Mouse (Mus musculus) brain, adult 2 months (tissue): Measurements from ENCODE around the gene Gm10999.
"Not testable (repeated sequence)": the region's sequence is repeated elsewhere in the genome, so short reads cannot be mapped to it uniquely, and the experiment has no call there.

Experiments used
- DNase-seq: peaks from one replicate; pipeline ENCODE4 v3.0.0; 2011; ENCODE audit warnings: low read depth, low spot score

The Gm10999 gene

DNA sequence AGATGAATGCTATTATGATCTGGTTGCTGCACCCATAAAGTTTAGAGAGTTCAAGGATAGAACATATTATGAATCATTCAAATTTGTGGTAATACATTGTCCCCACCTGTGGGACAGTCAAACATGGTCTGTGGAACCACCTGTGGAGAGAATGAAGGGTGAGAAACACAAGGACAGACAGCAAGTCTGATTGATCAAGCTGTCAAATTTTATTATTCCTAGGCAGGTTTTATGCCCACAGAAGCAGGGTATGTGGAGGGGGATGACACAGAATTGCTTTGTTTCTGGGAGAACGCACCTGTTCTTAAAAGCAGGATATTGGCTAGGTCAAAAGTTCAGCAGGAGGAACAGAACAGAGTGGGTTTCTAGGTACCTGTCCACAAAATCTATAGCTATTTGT, at the start of gene Gm10999:
Gene Gm10999 (minus strand): TSS at position 101 of the 400 bp plus-strand sequence.
- DNase-seq, result no peak

- no peak for DNase-seq
Measured at GRCm38 (mm10) chr8:129133475-129133874, 2.0 kb upstream of the Gm10999 start.

DNA sequence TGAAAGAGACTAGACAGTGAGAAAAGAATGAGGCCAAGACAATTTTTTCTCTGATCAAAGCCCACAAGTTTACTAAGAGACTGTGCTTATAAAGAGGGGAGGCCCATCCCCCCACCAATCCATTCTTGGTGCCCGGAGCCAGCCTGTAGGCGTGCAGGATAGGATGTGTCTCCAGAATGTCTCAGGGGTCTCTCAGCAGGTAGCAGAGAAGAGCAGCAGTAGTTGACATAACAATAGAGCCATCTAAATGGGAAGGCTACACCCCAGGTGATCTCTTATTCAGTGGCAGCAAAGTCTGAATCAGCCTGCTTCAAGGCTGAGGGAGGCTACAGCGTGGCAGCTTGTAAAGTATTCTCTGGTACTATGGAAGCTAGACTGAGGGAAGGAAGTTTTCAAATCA, 15.7 kb downstream of the Gm10999 start:
- DNase-seq, result not testable (repeated sequence)
